Mouse (Mus musculus) lung, embryonic 15.5 days (tissue): ENCODE results near the gene Gtf2i. TPM values are rescaled to one million over a fixed set of nuclear protein-coding genes. Genes with fewer than 3 reads are reported as not detected.

ENCODE experiments used
- ATAC-seq: fragments of 200-750 bp; cut with Nextera tagmentation; 2 replicates; pipeline ENCODE4 v1.8.0; 2017; ENCODE audit warnings: moderate number of reproducible peaks, borderline replicate concordance; ENCODE audit not compliant: low FRiP score, low TSS enrichment; ENCODE audit errors: extremely low read depth
- H3K27ac ChIP-seq: fragments of 300-500 bp; sonication (generic); 2 replicates; pipeline ENCODE4 v1.5.1; 2015; ENCODE audit warnings: moderate library complexity, mild to moderate bottlenecking, inconsistent platforms
- H3K27me3 ChIP-seq: fragments of 300-500 bp; sonication (generic); 2 replicates; pipeline ENCODE4 v1.6.1; 2015; ENCODE audit warnings: inconsistent platforms
- H3K36me3 ChIP-seq: fragments of 300-500 bp; sonication (generic); 2 replicates; pipeline ENCODE4 v1.6.1; 2015; ENCODE audit warnings: inconsistent platforms
- H3K4me1 ChIP-seq: fragments of 300-500 bp; sonication (generic); 2 replicates; pipeline ENCODE4 v1.6.1; 2015; ENCODE audit warnings: inconsistent platforms
- H3K4me2 ChIP-seq: fragments of 300-500 bp; sonication (generic); 2 replicates; pipeline ENCODE4 v1.6.1; 2015; ENCODE audit warnings: inconsistent platforms, mild to moderate bottlenecking, moderate library complexity
- H3K4me3 ChIP-seq: fragments of 300-500 bp; sonication (generic); 2 replicates; pipeline ENCODE4 v1.5.1; 2015; ENCODE audit warnings: mild to moderate bottlenecking, inconsistent platforms
- H3K9ac ChIP-seq: fragments of 300-500 bp; sonication (generic); 2 replicates; pipeline ENCODE4 v1.6.1; 2015; ENCODE audit warnings: inconsistent platforms
- H3K9me3 ChIP-seq: fragments of 300-500 bp; sonication (generic); 2 replicates; pipeline ENCODE4 v1.6.1; 2016; ENCODE audit warnings: inconsistent platforms
- WGBS: fragments of 180-500 bp; shearing (Covaris S2); methylation state at CpG from one replicate; pipeline ENCODE4 v1.1.7; 2015; 5-methylcytosine and 5-hydroxymethylcytosine counted together
- polyA plus RNA-seq: library from polyadenylated mRNA; unstranded; fragments of >200 nt; fragmentation: Nextera tagmentation; extraction: Ambion mirVana; gene quantifications from 2 replicates; pipeline ENCODE4 v1.2.1, GENCODE M21; 2015

Gene Gtf2i
- polyA plus RNA-seq, 1 experiment from 2014 or later, result 168 TPM

DNA sequence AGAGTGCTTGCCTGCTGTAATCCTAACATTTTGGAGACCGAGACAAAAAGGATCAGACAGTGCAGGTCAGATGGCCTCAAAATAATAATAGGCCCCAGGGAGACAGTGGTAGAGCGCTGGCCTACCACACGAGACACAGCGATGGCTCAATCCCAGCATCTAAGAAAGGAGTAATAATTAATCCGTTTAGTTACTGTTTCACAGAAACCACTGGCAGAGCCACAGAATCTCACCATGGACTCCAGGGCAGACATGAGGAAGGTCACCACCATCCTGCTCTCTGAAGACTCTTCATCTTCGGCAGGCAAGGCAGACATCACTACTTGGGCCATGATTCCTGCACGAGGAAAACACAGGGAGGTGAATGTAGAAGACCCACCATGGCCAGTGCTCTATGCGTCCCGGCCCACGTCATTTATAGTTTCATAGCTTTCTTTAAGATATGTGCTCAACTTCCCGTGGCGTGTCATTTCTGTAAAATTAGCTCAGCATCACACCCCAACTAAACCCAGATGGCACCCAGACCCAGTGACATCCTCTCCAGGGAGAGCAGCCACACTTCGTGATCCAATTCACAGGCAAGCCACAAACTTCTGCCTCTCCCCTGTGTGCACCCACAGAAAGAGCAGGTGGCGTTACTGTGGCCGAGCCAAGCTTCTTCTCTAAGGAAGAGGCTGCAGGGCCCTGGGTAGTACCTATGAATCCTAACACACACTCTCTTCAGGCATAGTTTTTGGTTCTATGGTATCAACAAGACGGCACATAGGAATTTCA lies 19.1 kb downstream of the Gtf2i start:
- peaks cover 86% of the 10 kb centered on the region for H3K36me3 ChIP-seq
- no peaks in the 10 kb centered on the region for H3K9me3 ChIP-seq
- WGBS, result 94% methylated on average over 16 of the region's 16 CpGs
- H3K27me3 ChIP-seq, result no peaks in the 10 kb centered on the region
- H3K4me1 ChIP-seq, result no peaks in the 10 kb centered on the region
- H3K27ac ChIP-seq, result no peak overlapping the region
- no peak for ATAC-seq
- H3K9ac ChIP-seq, result no peak overlapping the region
- H3K4me2 ChIP-seq, result no peak overlapping the region
- H3K4me3 ChIP-seq, result no peak overlapping the region

- Histone ChIP-seq H3K4me1 (no peaks in the 10 kb centered on the region), H3K9me3 (no peaks in the 10 kb centered on the region), H3K4me2 (no peak overlapping the region), H3K36me3 (peaks cover 87% of the 10 kb centered on the region), H3K4me3 (no peak overlapping the region), H3K9ac (no peak overlapping the region), H3K27me3 (no peaks in the 10 kb centered on the region), H3K27ac (no peak overlapping the region)
- ATAC-seq, result no peak
- 85% methylated on average over 7 of the region's 7 CpGs for WGBS
Observed at GRCm38 (mm10) chr5:134294606-134295005, 20.0 kb downstream of the Gtf2i start.

GRCm38 (mm10) chr5:134291096-134291495 lies 23.5 kb downstream of the Gtf2i start:
- no peaks in the 10 kb centered on the region for H3K9me3 ChIP-seq
- H3K4me3 ChIP-seq, result no peak overlapping the region
- no peak overlapping the region for H3K9ac ChIP-seq
- no peaks in the 10 kb centered on the region for H3K27me3 ChIP-seq
- no peak for ATAC-seq
- no peak overlapping the region for H3K4me2 ChIP-seq
- H3K27ac ChIP-seq, result no peak overlapping the region
- H3K4me1 ChIP-seq, result no peaks in the 10 kb centered on the region
- 93% methylated on average over 6 of the region's 6 CpGs for WGBS
- H3K36me3 ChIP-seq, result peaks cover 98% of the 10 kb centered on the region

DNA sequence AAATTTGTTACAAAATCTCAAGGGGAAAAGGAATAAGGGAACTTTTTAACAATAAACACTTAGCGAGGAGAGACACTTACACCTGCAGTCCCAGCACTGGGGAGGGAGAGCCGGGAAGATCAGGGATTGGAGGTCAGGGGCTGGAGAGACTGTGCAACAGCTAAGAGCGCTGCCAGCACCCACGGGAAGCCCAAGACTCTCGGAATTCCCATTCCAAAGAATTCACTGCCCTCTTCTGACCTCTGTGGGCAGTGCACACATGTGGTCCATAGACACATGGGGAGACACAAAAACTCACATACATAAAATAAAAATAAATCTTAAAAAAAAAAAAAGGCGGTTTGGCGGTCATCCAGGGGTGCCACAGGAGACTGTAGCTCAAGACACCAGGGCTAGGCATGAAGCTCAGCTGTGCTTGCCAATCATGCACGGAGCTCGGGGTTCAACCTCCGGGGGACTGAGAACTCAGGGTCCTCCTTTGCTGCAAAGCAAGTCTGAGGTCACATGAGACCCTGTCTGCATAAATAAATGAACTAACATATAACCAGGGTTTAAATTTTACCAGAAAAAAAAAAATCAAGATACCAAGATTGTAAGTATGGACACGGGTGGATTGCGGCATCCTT lies 24.5 kb downstream of the Gtf2i start:
- no peak for ATAC-seq

DNA sequence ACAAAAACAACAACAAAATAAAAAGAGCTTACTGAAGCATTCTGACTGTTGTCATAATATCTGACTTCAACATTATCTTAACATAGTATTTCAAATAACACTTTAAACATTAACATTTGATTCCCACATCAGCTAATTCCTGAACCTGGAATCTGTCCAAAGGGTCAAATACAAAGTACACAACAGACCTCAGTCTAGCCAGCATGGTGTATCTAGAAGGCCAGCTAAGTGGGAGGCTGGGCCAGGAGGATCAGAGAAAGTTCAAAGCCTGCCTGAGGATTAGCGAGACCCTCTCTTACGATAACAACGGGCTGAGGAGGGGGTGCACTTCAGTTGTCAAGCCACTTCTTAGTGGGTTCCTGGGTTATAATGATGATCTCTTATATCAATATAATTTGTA lies 26.5 kb downstream of the Gtf2i start:
- Histone ChIP-seq H3K4me3 (no peak overlapping the region), H3K4me2 (no peak overlapping the region), H3K36me3 (peaks cover 98% of the 10 kb centered on the region), H3K27me3 (no peaks in the 10 kb centered on the region), H3K27ac (no peak overlapping the region), H3K9ac (no peak overlapping the region), H3K4me1 (no peaks in the 10 kb centered on the region), H3K9me3 (no peaks in the 10 kb centered on the region)
- WGBS, result 66% methylated on average over 3 of the region's 3 CpGs
- ATAC-seq, result no peak

More for the DNA sequence above, 24.5 kb downstream of the Gtf2i start:
- H3K4me1 ChIP-seq, result no peaks in the 10 kb centered on the region
- H3K4me2 ChIP-seq, result no peak overlapping the region
- H3K4me3 ChIP-seq, result no peak overlapping the region
- H3K36me3 ChIP-seq, result peaks cover 98% of the 10 kb centered on the region
- H3K9me3 ChIP-seq, result no peaks in the 10 kb centered on the region
- 86% methylated on average over 12 of the region's 12 CpGs for WGBS
- H3K27me3 ChIP-seq, result no peaks in the 10 kb centered on the region
- H3K9ac ChIP-seq, result no peak overlapping the region
- H3K27ac ChIP-seq, result no peak overlapping the region

DNA sequence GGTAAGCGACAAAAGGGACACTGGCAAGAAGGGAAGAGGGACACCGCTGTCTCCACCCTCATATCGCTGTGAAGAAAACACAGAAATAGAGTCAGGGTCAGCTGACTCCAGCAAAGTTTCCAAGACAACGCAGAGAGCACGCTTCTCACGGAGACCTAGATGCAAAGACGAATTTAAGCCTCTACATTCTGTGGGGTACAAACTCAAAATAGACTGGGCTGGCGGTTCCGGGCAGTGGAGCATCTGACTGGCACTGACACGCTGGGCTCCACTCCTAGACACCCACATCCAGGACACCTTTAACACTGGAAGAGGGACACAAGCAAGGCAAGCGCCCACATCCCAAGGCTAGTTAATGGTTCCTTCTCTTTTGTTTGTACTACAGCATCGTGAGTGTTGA lies 29.6 kb downstream of the Gtf2i start:
- no peak overlapping the region for H3K27ac ChIP-seq
- no peaks in the 10 kb centered on the region for H3K9me3 ChIP-seq
- peaks cover 87% of the 10 kb centered on the region for H3K36me3 ChIP-seq
- H3K9ac ChIP-seq, result no peak overlapping the region
- no peaks in the 10 kb centered on the region for H3K4me1 ChIP-seq
- H3K27me3 ChIP-seq, result no peaks in the 10 kb centered on the region
- no peak for ATAC-seq
- 89% methylated on average over 12 of the region's 12 CpGs for WGBS
- H3K4me2 ChIP-seq, result no peak overlapping the region
- H3K4me3 ChIP-seq, result no peak overlapping the region

- no peaks in the 10 kb centered on the region for H3K4me1 ChIP-seq
- H3K4me3 ChIP-seq, result no peak overlapping the region
- no peaks in the 10 kb centered on the region for H3K27me3 ChIP-seq
- H3K4me2 ChIP-seq, result no peak overlapping the region
- no peak overlapping the region for H3K9ac ChIP-seq
- WGBS, result 82% methylated on average over 9 of the region's 9 CpGs
- no peaks in the 10 kb centered on the region for H3K9me3 ChIP-seq
- ATAC-seq, result no peak
- peaks cover 87% of the 10 kb centered on the region for H3K36me3 ChIP-seq
- no peak overlapping the region for H3K27ac ChIP-seq
Observed at GRCm38 (mm10) chr5:134282603-134283002, 32.0 kb downstream of the Gtf2i start.

DNA sequence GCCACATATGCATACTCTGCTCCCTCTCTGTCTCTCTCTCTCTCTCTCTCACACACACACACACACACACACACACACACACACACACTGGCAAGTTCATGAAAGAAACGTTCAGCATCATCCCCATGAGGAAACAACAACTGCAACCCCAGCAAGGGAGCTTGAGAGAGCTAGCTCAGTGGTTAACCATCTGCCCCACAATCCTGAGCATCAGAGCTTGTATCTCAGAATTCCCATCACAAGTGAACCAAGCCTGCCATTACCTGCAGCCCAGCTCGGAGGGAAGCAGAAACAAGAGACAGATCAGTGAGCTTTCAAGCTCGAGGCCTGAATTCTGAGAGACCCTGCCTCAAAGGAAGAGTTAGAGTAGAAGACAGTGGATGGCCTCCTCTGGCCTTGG lies 32.5 kb downstream of the Gtf2i start:
- Histone ChIP-seq H3K9me3 (no peaks in the 10 kb centered on the region), H3K4me2 (no peak overlapping the region), H3K27ac (no peak overlapping the region), H3K27me3 (no peaks in the 10 kb centered on the region), H3K4me3 (no peak overlapping the region), H3K36me3 (peaks cover 87% of the 10 kb centered on the region), H3K9ac (no peak overlapping the region), H3K4me1 (no peaks in the 10 kb centered on the region)
- no peak for ATAC-seq
- WGBS, result 62% methylated on average over 3 of the region's 3 CpGs

GRCm38 (mm10) chr5:134279371-134279770 lies 35.2 kb downstream of the Gtf2i start:
- H3K9ac ChIP-seq, result no peak overlapping the region

GRCm38 (mm10) chr5:134277109-134277508 lies 37.5 kb downstream of the Gtf2i start:
- H3K27me3 ChIP-seq, result no peaks in the 10 kb centered on the region
- H3K27ac ChIP-seq, result no peak overlapping the region
- peaks cover 85% of the 10 kb centered on the region for H3K36me3 ChIP-seq
- H3K9ac ChIP-seq, result no peak overlapping the region
- WGBS, result 83% methylated on average over 4 of the region's 4 CpGs
- H3K4me2 ChIP-seq, result no peak overlapping the region
- no peaks in the 10 kb centered on the region for H3K9me3 ChIP-seq
- no peak overlapping the region for H3K4me3 ChIP-seq
- no peak for ATAC-seq
- H3K4me1 ChIP-seq, result no peaks in the 10 kb centered on the region

More at GRCm38 (mm10) chr5:134279371-134279770, 35.2 kb downstream of the Gtf2i start:
- no peak overlapping the region for H3K27ac ChIP-seq
- H3K9me3 ChIP-seq, result no peaks in the 10 kb centered on the region
- no peak overlapping the region for H3K4me3 ChIP-seq
- no peaks in the 10 kb centered on the region for H3K4me1 ChIP-seq
- no peak overlapping the region for H3K4me2 ChIP-seq
- no peaks in the 10 kb centered on the region for H3K27me3 ChIP-seq
- no peak for ATAC-seq
- peaks cover 84% of the 10 kb centered on the region for H3K36me3 ChIP-seq
- 79% methylated on average over 7 of the region's 7 CpGs for WGBS

DNA sequence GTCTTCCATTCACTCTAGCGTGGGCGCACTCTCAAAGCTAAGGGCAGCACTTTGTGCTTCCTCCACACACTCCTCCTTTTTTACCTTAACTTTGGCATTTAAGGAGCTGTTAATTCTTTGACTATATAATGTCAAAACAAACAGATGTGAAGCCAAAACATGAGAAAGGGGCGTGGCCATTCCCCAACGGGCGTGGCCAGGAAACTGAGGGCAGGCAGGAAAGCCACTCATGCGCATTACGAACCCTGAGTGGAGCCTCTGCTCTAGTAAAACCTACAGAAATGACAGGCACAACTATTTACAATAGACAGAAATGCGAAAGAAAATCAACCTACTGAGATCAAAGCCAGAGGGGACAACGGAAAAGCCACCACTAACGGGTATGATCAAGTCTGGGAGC lies 39.0 kb downstream of the Gtf2i start:
- Histone ChIP-seq H3K36me3 (peaks cover 96% of the 10 kb centered on the region), H3K4me1 (no peaks in the 10 kb centered on the region), H3K27me3 (no peaks in the 10 kb centered on the region), H3K4me2 (no peak overlapping the region), H3K4me3 (no peak overlapping the region), H3K27ac (no peak overlapping the region), H3K9ac (no peak overlapping the region), H3K9me3 (no peaks in the 10 kb centered on the region)
- 85% methylated on average over 10 of the region's 10 CpGs for WGBS
- ATAC-seq, result no peak

GRCm38 (mm10) chr5:134275021-134275420 lies 39.5 kb downstream of the Gtf2i start:
- 75% methylated on average over 11 of the region's 11 CpGs for WGBS
- Histone ChIP-seq H3K27ac (no peak overlapping the region), H3K9me3 (no peaks in the 10 kb centered on the region), H3K4me3 (no peak overlapping the region), H3K27me3 (no peaks in the 10 kb centered on the region), H3K36me3 (peaks cover 95% of the 10 kb centered on the region), H3K9ac (no peak overlapping the region), H3K4me2 (no peak overlapping the region), H3K4me1 (no peaks in the 10 kb centered on the region)
- ATAC-seq, result no peak
